Mouse (Mus musculus): ENCODE measurements around the gene 1110017D15Rik. TPM values are rescaled to one million over a fixed set of nuclear protein-coding genes. Genes with fewer than 3 reads are reported as not detected.

The 1110017D15Rik gene
- polyA plus RNA-seq, 2 experiments: not detected

DNA sequence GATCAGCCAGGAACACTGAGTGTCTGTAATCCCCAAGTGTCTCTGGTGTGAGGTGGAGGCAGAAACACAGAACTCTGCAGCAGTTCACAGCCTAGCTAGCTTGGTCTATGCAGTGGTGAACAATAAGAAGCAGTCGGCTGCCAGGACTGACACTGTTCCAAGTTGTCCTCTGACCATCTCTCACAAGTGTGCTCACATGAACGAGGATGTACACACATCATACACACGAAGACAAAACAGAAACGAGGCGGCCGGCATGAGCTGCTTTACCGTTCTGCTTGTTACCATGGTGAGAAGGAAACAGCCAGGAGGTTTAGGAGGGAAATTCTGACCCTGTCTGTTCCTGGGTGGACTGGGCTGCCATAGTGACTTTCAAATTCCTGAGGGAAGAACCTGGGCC is 9.4 kb upstream of the 1110017D15Rik start:
- H3K9ac ChIP-seq (replicated peaks): no peak overlapping the region
- no peak for TF ChIP-seq EP300 (IDR thresholded peaks at IDR 0.05; ENCODE audit: low read depth)
- TF ChIP-seq CTCF (IDR thresholded peaks at IDR 0.05; ENCODE audit: low read depth): no peak

DNA sequence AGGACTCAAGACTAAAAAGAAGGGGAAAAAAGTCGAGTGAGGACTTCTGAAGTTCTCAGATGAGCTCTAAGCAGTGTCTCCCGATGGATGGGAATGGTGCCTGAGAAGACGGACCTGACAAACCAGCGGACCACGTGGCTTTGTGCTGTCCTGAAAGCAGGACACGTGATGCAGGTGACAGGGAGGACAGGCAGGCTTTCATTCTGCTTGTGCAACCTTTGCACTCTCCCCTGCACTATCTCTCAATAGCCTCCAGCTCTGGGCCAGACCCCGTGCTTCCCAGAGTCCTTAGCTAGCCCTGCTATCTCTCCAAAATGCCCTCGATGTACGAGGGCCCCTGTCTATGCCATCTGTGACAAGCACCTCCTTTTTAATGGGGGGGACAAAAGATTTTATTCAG is 7.7 kb upstream of the 1110017D15Rik start:
- ATAC-seq (ENCODE audit: insufficient read depth): peak; percentile 26; the same call in 1 of the 2 replicates
- 49% methylated on average over 9 of the region's 9 CpGs for WGBS (ENCODE audit: insufficient replicate concordance)

More for the DNA sequence above, 9.4 kb upstream of the 1110017D15Rik start:
- Histone ChIP-seq H3K27me3 (ENCODE audit: control insufficient read depth, insufficient read depth, low read length) (no peaks in the 10 kb centered on the region), H3K4me1 (replicated peaks; ENCODE audit: control insufficient read depth in 2 of 2, insufficient read depth in 2 of 2, low read length in 1 of 2) (no peaks in the 10 kb centered on the region), H3K36me3 (replicated peaks; ENCODE audit: control insufficient read depth, insufficient read depth, low read depth) (no peaks in the 10 kb centered on the region), H3K27ac (no peak overlapping the region), H3K9me3 (ENCODE audit: control insufficient read depth, low read length) (no peaks in the 10 kb centered on the region), H3K4me2 (ENCODE audit: low read depth) (no peak overlapping the region), H3K4me3 (ENCODE audit: insufficient read depth in 1 of 2, low read depth in 2 of 2, low read length in 2 of 2) (no peak overlapping the region)
- DNase-seq (ENCODE audit: low read depth in 3 of 3, low spot score in 3 of 3) (no peak), ATAC-seq (ENCODE audit: insufficient read depth) (no peak)
- WGBS (ENCODE audit: insufficient replicate concordance): 52% methylated on average over 7 of the region's 7 CpGs

DNA sequence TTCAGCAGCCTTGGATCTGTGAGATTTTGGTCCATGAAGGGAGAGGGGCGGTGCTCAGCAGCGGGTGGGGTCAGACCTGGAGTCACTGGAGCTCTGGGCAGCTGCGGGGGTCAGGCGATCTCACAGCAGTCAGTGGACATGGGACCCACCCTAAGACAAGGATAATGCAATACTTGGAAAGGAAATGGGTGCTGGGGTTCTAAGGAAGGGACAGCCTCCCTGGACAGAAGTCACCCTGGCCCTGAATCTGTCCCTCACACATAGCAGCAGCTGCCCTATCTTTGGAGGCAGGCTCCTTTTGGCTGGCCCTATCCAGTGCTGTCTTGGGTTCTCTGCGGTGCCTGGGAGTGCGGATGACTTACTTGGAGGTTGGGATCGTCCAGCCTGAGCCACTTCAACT is 6.7 kb upstream of the 1110017D15Rik start:
- Histone ChIP-seq H3K27me3 (ENCODE audit: control insufficient read depth, insufficient read depth, low read length) (no peaks in the 10 kb centered on the region), H3K36me3 (replicated peaks; ENCODE audit: control insufficient read depth, insufficient read depth, low read depth) (no peaks in the 10 kb centered on the region), H3K4me1 (replicated peaks; ENCODE audit: control insufficient read depth in 2 of 2, insufficient read depth in 2 of 2, low read length in 1 of 2) (no peaks in the 10 kb centered on the region), H3K4me3 (ENCODE audit: insufficient read depth in 1 of 2, low read depth in 2 of 2, low read length in 2 of 2) (no peak overlapping the region), H3K9ac (replicated peaks) (no peak overlapping the region), H3K27ac (no peak overlapping the region), H3K9me3 (ENCODE audit: control insufficient read depth, low read length) (no peaks in the 10 kb centered on the region), H3K4me2 (ENCODE audit: low read depth) (no peak overlapping the region)
- no peak for ATAC-seq (ENCODE audit: insufficient read depth)
- 62% methylated on average over 7 of the region's 7 CpGs for WGBS (ENCODE audit: insufficient replicate concordance)
- DNase-seq (ENCODE audit: low read depth in 3 of 3, low spot score in 3 of 3): no peak
- no peak for TF ChIP-seq EP300 (IDR thresholded peaks at IDR 0.05; ENCODE audit: low read depth)
- no peak for TF ChIP-seq CTCF (IDR thresholded peaks at IDR 0.05; ENCODE audit: low read depth)

More for the DNA sequence above, 7.7 kb upstream of the 1110017D15Rik start:
- DNase-seq (ENCODE audit: low read depth in 3 of 3, low spot score in 3 of 3): no peak
- Histone ChIP-seq H3K9me3 (ENCODE audit: control insufficient read depth, low read length) (no peaks in the 10 kb centered on the region), H3K27ac (no peak overlapping the region), H3K36me3 (replicated peaks; ENCODE audit: control insufficient read depth, insufficient read depth, low read depth) (no peaks in the 10 kb centered on the region), H3K4me3 (ENCODE audit: insufficient read depth in 1 of 2, low read depth in 2 of 2, low read length in 2 of 2) (no peak overlapping the region), H3K27me3 (ENCODE audit: control insufficient read depth, insufficient read depth, low read length) (no peaks in the 10 kb centered on the region), H3K4me1 (replicated peaks; ENCODE audit: control insufficient read depth in 2 of 2, insufficient read depth in 2 of 2, low read length in 1 of 2) (no peaks in the 10 kb centered on the region), H3K4me2 (ENCODE audit: low read depth) (no peak overlapping the region), H3K9ac (replicated peaks) (no peak overlapping the region)
- no peak for TF ChIP-seq EP300 (IDR thresholded peaks at IDR 0.05; ENCODE audit: low read depth)
- TF ChIP-seq CTCF (IDR thresholded peaks at IDR 0.05; ENCODE audit: low read depth): no peak

DNA sequence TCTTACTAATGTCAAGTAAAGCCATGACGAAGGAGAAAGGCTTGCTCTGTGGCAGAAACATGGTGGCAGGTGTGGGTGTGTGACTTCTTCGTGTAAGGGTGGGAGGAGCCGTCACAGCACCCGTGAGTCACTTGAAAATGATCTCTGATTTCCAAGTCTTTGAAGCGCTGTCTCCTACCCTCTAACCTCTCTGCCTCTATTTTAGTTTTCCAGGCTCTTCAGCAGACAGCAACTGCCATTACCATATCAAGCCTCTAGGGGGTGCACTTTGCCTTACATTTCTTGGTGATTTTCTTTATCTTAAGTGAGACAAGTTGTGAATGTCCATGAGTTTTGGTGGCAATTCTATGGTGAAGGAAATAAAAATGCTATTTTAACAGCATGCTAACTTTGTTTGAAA is 5.7 kb upstream of the 1110017D15Rik start:
- no peak overlapping the region for H3K27ac ChIP-seq
- WGBS (ENCODE audit: insufficient replicate concordance): 29% methylated on average over 5 of the region's 5 CpGs
- H3K27me3 ChIP-seq (ENCODE audit: control insufficient read depth, insufficient read depth, low read length): no peaks in the 10 kb centered on the region
- no peak for DNase-seq (ENCODE audit: low read depth in 3 of 3, low spot score in 3 of 3)
- H3K4me3 ChIP-seq (ENCODE audit: insufficient read depth in 1 of 2, low read depth in 2 of 2, low read length in 2 of 2): no peak overlapping the region
- H3K4me1 ChIP-seq (replicated peaks; ENCODE audit: control insufficient read depth in 2 of 2, insufficient read depth in 2 of 2, low read length in 1 of 2): no peaks in the 10 kb centered on the region
- no peak overlapping the region for H3K9ac ChIP-seq (replicated peaks)
- H3K9me3 ChIP-seq (ENCODE audit: control insufficient read depth, low read length): no peaks in the 10 kb centered on the region
- no peak for TF ChIP-seq EP300 (IDR thresholded peaks at IDR 0.05; ENCODE audit: low read depth)
- TF ChIP-seq CTCF (IDR thresholded peaks at IDR 0.05; ENCODE audit: low read depth): peak; percentile 71
- H3K36me3 ChIP-seq (replicated peaks; ENCODE audit: control insufficient read depth, insufficient read depth, low read depth): no peaks in the 10 kb centered on the region
- no peak for ATAC-seq (ENCODE audit: insufficient read depth)
- no peak overlapping the region for H3K4me2 ChIP-seq (ENCODE audit: low read depth)

DNA sequence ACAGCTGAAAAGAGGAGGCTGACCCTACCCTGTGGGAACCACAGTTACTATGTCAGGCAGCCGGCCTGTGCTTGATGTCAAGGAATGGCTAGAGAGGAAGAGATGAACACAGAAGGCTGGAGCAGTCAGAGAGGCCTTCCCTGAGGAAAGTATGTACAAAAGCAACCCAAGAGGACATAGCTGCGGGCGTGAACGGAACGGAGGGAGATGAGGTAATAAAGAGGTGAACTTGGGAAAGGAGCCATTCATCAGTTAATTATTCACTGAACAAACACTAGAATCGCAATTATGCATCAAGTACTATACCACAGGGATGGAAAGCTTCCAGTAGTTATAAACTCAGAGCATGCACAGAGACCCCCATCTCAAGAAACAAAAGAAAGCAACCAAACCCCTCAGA is 5.0 kb upstream of the 1110017D15Rik start:
- TF ChIP-seq CTCF (IDR thresholded peaks at IDR 0.05; ENCODE audit: low read depth): no peak
- TF ChIP-seq EP300 (IDR thresholded peaks at IDR 0.05; ENCODE audit: low read depth): no peak
- H3K27me3 ChIP-seq (ENCODE audit: control insufficient read depth, insufficient read depth, low read length): no peaks in the 10 kb centered on the region
- ATAC-seq (ENCODE audit: insufficient read depth): no peak
- no peak overlapping the region for H3K4me2 ChIP-seq (ENCODE audit: low read depth)
- no peaks in the 10 kb centered on the region for H3K9me3 ChIP-seq (ENCODE audit: control insufficient read depth, low read length)
- H3K9ac ChIP-seq (replicated peaks): no peak overlapping the region
- no peaks in the 10 kb centered on the region for H3K4me1 ChIP-seq (replicated peaks; ENCODE audit: control insufficient read depth in 2 of 2, insufficient read depth in 2 of 2, low read length in 1 of 2)
- WGBS (ENCODE audit: insufficient replicate concordance): 70% methylated on average over 6 of the region's 6 CpGs
- H3K27ac ChIP-seq: no peak overlapping the region
- H3K4me3 ChIP-seq (ENCODE audit: insufficient read depth in 1 of 2, low read depth in 2 of 2, low read length in 2 of 2): no peak overlapping the region
- H3K36me3 ChIP-seq (replicated peaks; ENCODE audit: control insufficient read depth, insufficient read depth, low read depth): no peaks in the 10 kb centered on the region
- DNase-seq (ENCODE audit: low read depth in 3 of 3, low spot score in 3 of 3): no peak

Data from liver, embryonic 14.5 days (tissue).